Mouse (Mus musculus) natural killer cell, adult 2 months (primary cell): ENCODE results near the gene Psme2b.

ENCODE experiments used
- DNase-seq, 2 experiments: peaks; one replicate each; pipeline ENCODE4 v3.0.0; 2022; ENCODE audit warnings: low spot score in 2 of 2

The Psme2b gene

GRCm38 (mm10) chr11:48901567-48901930 lies 44.4 kb downstream of the Psme2b start:
- peak in 1 of 2 experiments; percentile 32 for DNase-seq

DNA sequence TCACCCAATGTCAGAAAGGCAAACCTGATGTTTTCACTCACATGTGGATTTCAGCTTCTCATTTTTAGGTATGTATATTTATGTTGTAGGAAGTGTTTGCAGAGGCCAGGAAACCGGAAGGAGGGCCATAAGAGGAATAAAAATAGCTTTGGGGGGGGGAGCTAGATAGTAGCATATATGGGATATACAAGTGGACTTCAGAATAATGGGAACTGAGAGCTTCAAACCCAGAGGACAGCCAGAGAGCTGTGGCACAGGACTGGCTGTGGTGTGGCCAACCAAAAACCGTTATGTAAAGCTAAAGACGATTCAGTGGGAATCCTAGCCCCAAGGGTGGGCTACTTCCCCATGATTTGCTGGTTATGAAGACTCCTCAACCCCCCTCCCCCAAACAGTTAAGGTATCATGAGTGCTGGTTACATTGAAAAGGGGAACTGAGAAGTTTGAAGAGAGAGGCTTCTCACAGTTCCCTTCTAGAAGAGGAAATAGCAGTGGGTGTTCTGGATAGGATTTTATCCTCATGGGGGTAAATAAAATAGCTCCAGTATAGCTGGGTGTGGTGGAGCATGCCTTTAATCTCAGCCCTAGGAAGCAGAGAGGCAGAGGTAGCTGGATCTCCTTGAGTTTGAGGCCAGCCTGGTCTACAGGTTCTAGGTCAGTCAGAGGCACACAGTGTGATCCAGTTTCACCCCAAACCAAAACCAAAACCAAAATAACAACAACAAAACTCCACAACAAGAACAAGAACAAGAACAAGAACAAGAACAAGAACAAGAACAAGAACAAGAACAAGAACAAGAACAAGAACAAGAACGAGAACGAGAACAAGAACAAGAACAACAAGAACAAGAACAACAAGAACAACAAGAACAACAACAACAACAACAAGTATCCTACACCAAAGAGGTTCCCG lies 45.1 kb downstream of the Psme2b start:
- DNase-seq: peak in 1 of 2 experiments; percentile 43

DNA sequence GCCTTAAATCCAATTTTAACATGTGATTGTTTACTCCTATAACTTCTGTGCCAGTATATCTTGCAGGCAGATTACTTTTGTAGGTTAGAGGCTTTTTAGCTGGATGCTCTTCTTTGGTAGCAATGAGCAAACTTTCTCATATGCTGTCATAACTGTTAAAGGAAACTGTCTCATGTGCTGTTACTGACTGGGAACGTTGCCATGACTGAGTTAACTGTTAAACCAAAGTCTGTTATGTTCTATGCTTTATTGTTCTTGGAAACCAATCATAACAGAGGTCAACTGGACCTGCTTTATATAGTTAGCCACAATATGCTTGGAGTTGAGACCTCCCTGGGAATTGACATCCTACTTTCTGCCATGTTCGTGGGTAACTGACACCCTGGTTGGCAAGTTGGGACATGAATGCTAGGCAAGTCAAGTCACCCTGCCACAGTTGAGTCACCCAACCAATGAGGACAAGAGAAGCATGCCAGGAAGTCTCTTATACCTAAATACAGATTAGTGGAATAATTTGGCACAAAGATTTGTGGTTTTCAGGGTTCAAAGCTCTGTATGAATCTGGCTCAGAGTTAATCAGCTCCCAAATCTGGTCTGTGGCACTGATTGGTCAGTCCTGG lies 47.1 kb downstream of the Psme2b start:
- DNase-seq: no peak
